Mouse (Mus musculus) macrophage (primary cell): Measurements from ENCODE around the gene Ccl6. TPM values are rescaled to one million over a fixed set of nuclear protein-coding genes. Genes with fewer than 3 reads are reported as not detected.
A peak's percentile ranks its signal among the peaks of the same experiment; 100 is the strongest.

Source experiments
- H3K27ac ChIP-seq: fragments of 350-480 bp; formaldehyde crosslinking; 2 replicates; pipeline ENCODE4 v1.9.0; 2021
- H3K36me3 ChIP-seq: fragments of 350-480 bp; formaldehyde crosslinking; 2 replicates; pipeline ENCODE4 v1.9.0; 2021; ENCODE audit errors: inconsistent target
- H3K4me3 ChIP-seq: fragments of 350-480 bp; formaldehyde crosslinking; 2 replicates; pipeline ENCODE4 v1.9.0; 2021; ENCODE audit errors: inconsistent target
- H3K79me2 ChIP-seq: fragments of 350-480 bp; formaldehyde crosslinking; 2 replicates; pipeline ENCODE4 v1.9.0; 2021; ENCODE audit errors: inconsistent target
- WGBS: methylation state at CpG from one replicate; pipeline ENCODE4 v1.1.7; 2026; ENCODE audit warnings: inconsistent platforms; ENCODE audit not compliant: missing documents; 5-methylcytosine and 5-hydroxymethylcytosine counted together
- polyA plus RNA-seq: library from polyadenylated mRNA; stranded (reverse); fragments of 250-400 nt; gene quantifications from 3 replicates; pipeline ENCODE4 v1.2.4, GENCODE M21; 2018; ENCODE audit warnings: inconsistent platforms
- total RNA-seq, 78 experiments: library from RNA; depleted of rRNA; stranded (reverse); fragments of 250-400 nt; gene quantifications; 1 replicate in 9 of 78; 2 replicates in 24 of 78; 3 replicates in 43 of 78; 4 replicates in 2 of 78; pipeline ENCODE4 v1.2.4; 2018; ENCODE audit warnings: inconsistent platforms in 56 of 78

The Ccl6 gene
- total RNA-seq (2018; cell fraction: chromatin; rRNA removed) = 100 to 1,000 TPM in 5 of 26 experiments, 10 to 100 TPM in 21; 13.7 to 172 (median 40.9) TPM
- 100 to 1,000 TPM; 122 to 667 (median 326) TPM for total RNA-seq (2018; cell fraction: cytosol; rRNA removed)
- 100 to 1,000 TPM in 13 of 26 experiments, 10 to 100 TPM in 13; 47.6 to 271 (median 103) TPM for total RNA-seq (2018; cell fraction: nucleus; rRNA removed)
- 508 to 1,107 TPM (median 907 TPM) in 3 replicates for polyA plus RNA-seq

- H3K79me2 ChIP-seq = peaks cover 27% of the 10 kb centered on the region
- H3K4me3 ChIP-seq = peak within 1 kb of the TSS; percentile 46
- peak within 1 kb of the TSS; percentile 91 for H3K27ac ChIP-seq
- peaks cover 21% of the 10 kb centered on the region for H3K36me3 ChIP-seq
- 11% methylated on average over 2 of the region's 2 CpGs for WGBS
Measured at GRCm38 (mm10) chr11:83592853-83593252, at the start of gene Ccl6. Gene Ccl6, minus strand, starts transcription at chr11:83593087.

GRCm38 (mm10) chr11:83641216-83641615, 48.3 kb upstream of the Ccl6 start:
- H3K27ac ChIP-seq = peak overlapping the region; percentile 97
- 12% methylated on average over 2 of the region's 2 CpGs for WGBS
- no peaks in the 10 kb centered on the region for H3K36me3 ChIP-seq
- no peak overlapping the region for H3K4me3 ChIP-seq
- H3K79me2 ChIP-seq = no peaks in the 10 kb centered on the region

- peak overlapping the region; percentile 97 for H3K27ac ChIP-seq
- no peak overlapping the region for H3K4me3 ChIP-seq
- 0% methylated on average over 5 of the region's 5 CpGs for whole genome bisulfite sequencing
Measured at GRCm38 (mm10) chr11:83640141-83640540, 47.3 kb upstream of the Ccl6 start.

GRCm38 (mm10) chr11:83639533-83639932, 46.6 kb upstream of the Ccl6 start:
- 0% methylated on average over 1 of the region's 3 CpGs for WGBS
- H3K79me2 ChIP-seq = no peaks in the 10 kb centered on the region
- no peaks in the 10 kb centered on the region for H3K36me3 ChIP-seq
- peak overlapping the region; percentile 97 for H3K27ac ChIP-seq
- H3K4me3 ChIP-seq = no peak overlapping the region

More at GRCm38 (mm10) chr11:83640141-83640540, 47.3 kb upstream of the Ccl6 start:
- no peaks in the 10 kb centered on the region for H3K36me3 ChIP-seq
- H3K79me2 ChIP-seq = no peaks in the 10 kb centered on the region

- peak overlapping the region; percentile 97 for H3K27ac ChIP-seq
- no peaks in the 10 kb centered on the region for H3K79me2 ChIP-seq
- H3K36me3 ChIP-seq = no peaks in the 10 kb centered on the region
- H3K4me3 ChIP-seq = no peak overlapping the region
- WGBS = 38% methylated on average over 2 of the region's 2 CpGs
Measured at GRCm38 (mm10) chr11:83638934-83639333, 46.0 kb upstream of the Ccl6 start.

GRCm38 (mm10) chr11:83636742-83637235, 43.9 kb upstream of the Ccl6 start:
- Histone ChIP-seq H3K36me3 (no peaks in the 10 kb centered on the region), H3K27ac (no peak overlapping the region), H3K4me3 (no peak overlapping the region), H3K79me2 (no peaks in the 10 kb centered on the region)
- 100% methylated on average over 1 of the region's 1 CpGs for WGBS

GRCm38 (mm10) chr11:83634898-83635297, 42.0 kb upstream of the Ccl6 start:
- Histone ChIP-seq H3K36me3 (no peaks in the 10 kb centered on the region), H3K27ac (no peak overlapping the region), H3K79me2 (no peaks in the 10 kb centered on the region), H3K4me3 (no peak overlapping the region)
- WGBS = 88% methylated on average over 2 of the region's 2 CpGs

GRCm38 (mm10) chr11:83634425-83634824, 41.5 kb upstream of the Ccl6 start:
- H3K36me3 ChIP-seq = no peaks in the 10 kb centered on the region
- no peak overlapping the region for H3K27ac ChIP-seq
- no peaks in the 10 kb centered on the region for H3K79me2 ChIP-seq
- WGBS = 72% methylated on average over 4 of the region's 4 CpGs
- no peak overlapping the region for H3K4me3 ChIP-seq

GRCm38 (mm10) chr11:83632744-83633143, 39.9 kb upstream of the Ccl6 start:
- Histone ChIP-seq H3K27ac (no peak overlapping the region), H3K79me2 (no peaks in the 10 kb centered on the region), H3K36me3 (no peaks in the 10 kb centered on the region), H3K4me3 (no peak overlapping the region)
- WGBS = 45% methylated on average over 3 of the region's 4 CpGs

- Histone ChIP-seq H3K36me3 (no peaks in the 10 kb centered on the region), H3K4me3 (no peak overlapping the region), H3K27ac (peak overlapping the region; percentile 73), H3K79me2 (no peaks in the 10 kb centered on the region)
- 60% methylated on average over 2 of the region's 2 CpGs for WGBS
Measured at GRCm38 (mm10) chr11:83631065-83631464, 38.2 kb upstream of the Ccl6 start.

- Histone ChIP-seq H3K36me3 (no peaks in the 10 kb centered on the region), H3K4me3 (no peak overlapping the region), H3K27ac (peak overlapping the region; percentile 73), H3K79me2 (no peaks in the 10 kb centered on the region)
- WGBS = 91% methylated on average over 1 of the region's 1 CpGs
Measured at GRCm38 (mm10) chr11:83630630-83631029, 37.7 kb upstream of the Ccl6 start.

GRCm38 (mm10) chr11:83628808-83629207, 35.9 kb upstream of the Ccl6 start:
- Histone ChIP-seq H3K79me2 (no peaks in the 10 kb centered on the region), H3K36me3 (no peaks in the 10 kb centered on the region), H3K27ac (no peak overlapping the region), H3K4me3 (no peak overlapping the region)
- WGBS = 69% methylated on average over 8 of the region's 9 CpGs

GRCm38 (mm10) chr11:83623586-83623985, 30.7 kb upstream of the Ccl6 start:
- Histone ChIP-seq H3K4me3 (no peak overlapping the region), H3K27ac (no peak overlapping the region), H3K36me3 (no peaks in the 10 kb centered on the region), H3K79me2 (no peaks in the 10 kb centered on the region)
- WGBS = 92% methylated on average over 3 of the region's 3 CpGs

GRCm38 (mm10) chr11:83619037-83619436, 26.1 kb upstream of the Ccl6 start:
- WGBS = 0% methylated on average over 1 of the region's 1 CpGs
- Histone ChIP-seq H3K4me3 (no peak overlapping the region), H3K27ac (peak overlapping the region; percentile 95), H3K79me2 (no peaks in the 10 kb centered on the region), H3K36me3 (no peaks in the 10 kb centered on the region)

- 3% methylated on average over 3 of the region's 5 CpGs for WGBS
Measured at GRCm38 (mm10) chr11:83618238-83618637, 25.4 kb upstream of the Ccl6 start.

GRCm38 (mm10) chr11:83616586-83616985, 23.7 kb upstream of the Ccl6 start:
- no peaks in the 10 kb centered on the region for H3K36me3 ChIP-seq
- no peak overlapping the region for H3K4me3 ChIP-seq
- H3K27ac ChIP-seq = peak overlapping the region; percentile 95
- 27% methylated on average over 1 of the region's 1 CpGs for WGBS
- no peaks in the 10 kb centered on the region for H3K79me2 ChIP-seq

More at GRCm38 (mm10) chr11:83618238-83618637, 25.4 kb upstream of the Ccl6 start:
- Histone ChIP-seq H3K27ac (peak overlapping the region; percentile 95), H3K79me2 (no peaks in the 10 kb centered on the region), H3K36me3 (no peaks in the 10 kb centered on the region), H3K4me3 (no peak overlapping the region)
